Comparison of ENCODE assay signal across 14 mouse cellular contexts in genomic region chr17:29293807-29294605, GRCm38 (mm10). TPM values are rescaled to one million over a fixed set of nuclear protein-coding genes. Genes with fewer than 3 reads are reported as not detected.
DNase-seq lines count a peak whose midpoint lies in the region; ATAC-seq and TF ChIP-seq lines count a peak whose summit lies in the region.
"Had no signal": no experiment of that assay in that cellular context is flagged by ENCODE, and none has a peak within 500 bp of the region (broad histone marks: within the 10 kb centered on the region; RNA-seq: fewer than 3 reads in every experiment).

No protein-coding gene starts in this region.

- H3K4me2 ChIP-seq in heart, postnatal 0 days (ENCODE audit: low read depth, low read length), result no peak overlapping the region
- H3K4me2 ChIP-seq in heart, embryonic 11.5 days, result no peak overlapping the region
- H3K4me2 ChIP-seq: embryonic facial prominence, embryonic 15.5 days; limb, embryonic 13.5 days; neural tube, embryonic 12.5 days had no signal

- peak; percentile 29 for TF ChIP-seq CTCF in heart, postnatal 0 days (IDR thresholded peaks at IDR 0.05; ENCODE audit: low read depth)

- no peaks in the 10 kb centered on the region for H3K9me3 ChIP-seq in heart, postnatal 0 days (replicated peaks; ENCODE audit: control insufficient read depth, low read length)
- H3K9me3 ChIP-seq in heart, embryonic 11.5 days (replicated peaks; ENCODE audit: control insufficient read depth, low read length), result no peaks in the 10 kb centered on the region
- H3K9me3 ChIP-seq in forebrain, embryonic 10.5 days, result no peaks in the 10 kb centered on the region
- no peaks in the 10 kb centered on the region for H3K9me3 ChIP-seq in limb, embryonic 10.5 days (replicated peaks)
- H3K9me3 ChIP-seq: embryonic facial prominence, embryonic 15.5 days; limb, embryonic 13.5 days; neural tube, embryonic 12.5 days had no signal

- 74% methylated on average over 9 of the region's 9 CpGs for WGBS in heart, postnatal 0 days
- WGBS in heart, embryonic 11.5 days (ENCODE audit: insufficient replicate concordance), result 81% methylated on average over 9 of the region's 9 CpGs
- 81% methylated on average over 9 of the region's 9 CpGs for WGBS in forebrain, embryonic 10.5 days
- 78% methylated on average over 9 of the region's 9 CpGs for WGBS in limb, embryonic 10.5 days

- peak; percentile 13 for DNase-seq in heart, postnatal 0 days (ENCODE audit: low spot score)
- peak; percentile 51 for DNase-seq in urinary bladder, postnatal 14 days (ENCODE audit: low spot score)
- no peak for DNase-seq in urinary bladder, postnatal 25 days (ENCODE audit: low spot score)
- DNase-seq in kidney, postnatal 10 days, result peak; percentile 64
- DNase-seq in forebrain, embryonic 10.5 days (ENCODE audit: extremely low spot score, low spot score), result no peak
- no peak for DNase-seq in limb, embryonic 10.5 days (ENCODE audit: low spot score)
- DNase-seq: adrenal gland, postnatal 25 days; cerebellum, adult 8-10 months had no signal

- H3K27ac ChIP-seq in heart, postnatal 0 days (ENCODE audit: low read depth), result no peak overlapping the region
- no peak overlapping the region for H3K27ac ChIP-seq in heart, embryonic 11.5 days (ENCODE audit: low read depth, low read length)
- no peak overlapping the region for H3K27ac ChIP-seq in forebrain, embryonic 10.5 days
- no peak overlapping the region for H3K27ac ChIP-seq in limb, embryonic 10.5 days
- H3K27ac ChIP-seq: embryonic facial prominence, embryonic 15.5 days; limb, embryonic 13.5 days; neural tube, embryonic 12.5 days had no signal

- TF ChIP-seq EP300 in heart, postnatal 0 days (IDR thresholded peaks at IDR 0.05; ENCODE audit: low read depth), result no peak

- no peak for ATAC-seq in heart, postnatal 0 days (ENCODE audit: insufficient read depth, low read depth)
- ATAC-seq in heart, embryonic 11.5 days (replicated peaks; ENCODE audit: insufficient number of reproducible peaks, low FRiP score, low TSS enrichment), result no peak
- ATAC-seq in granulocyte monocyte progenitor cell, adult 5-6 weeks (replicated peaks; ENCODE audit: poor library complexity, severe bottlenecking), result no peak
- ATAC-seq: Patski had no signal

- no peak overlapping the region for H3K4me3 ChIP-seq in heart, postnatal 0 days (ENCODE audit: low read depth, low read length)
- H3K4me3 ChIP-seq in heart, embryonic 11.5 days (ENCODE audit: low read depth, low read length), result no peak overlapping the region
- H3K4me3 ChIP-seq in forebrain, embryonic 10.5 days, result no peak overlapping the region
- no peak overlapping the region for H3K4me3 ChIP-seq in limb, embryonic 10.5 days
- H3K4me3 ChIP-seq: embryonic facial prominence, embryonic 15.5 days; limb, embryonic 13.5 days; neural tube, embryonic 12.5 days had no signal

- no peak overlapping the region for H3K9ac ChIP-seq in heart, postnatal 0 days (replicated peaks; ENCODE audit: low read depth, low read length)
- H3K9ac ChIP-seq in heart, embryonic 11.5 days (ENCODE audit: low read depth, low read length), result no peak overlapping the region
- H3K9ac ChIP-seq: embryonic facial prominence, embryonic 15.5 days; limb, embryonic 13.5 days; neural tube, embryonic 12.5 days had no signal

- H3K4me1 ChIP-seq in heart, postnatal 0 days (ENCODE audit: control insufficient read depth, insufficient read depth), result no peaks in the 10 kb centered on the region
- H3K4me1 ChIP-seq in heart, embryonic 11.5 days (ENCODE audit: control insufficient read depth, insufficient read depth, low read length), result no peaks in the 10 kb centered on the region
- H3K4me1 ChIP-seq in forebrain, embryonic 10.5 days, result peaks cover 17% of the 10 kb centered on the region; the same call in 1 of the 2 replicates
- peaks cover 25% of the 10 kb centered on the region for H3K4me1 ChIP-seq in limb, embryonic 10.5 days
- H3K4me1 ChIP-seq: neural tube, embryonic 12.5 days had no signal

- H3K27me3 ChIP-seq in heart, postnatal 0 days (ENCODE audit: control insufficient read depth, insufficient read depth, low read length), result no peaks in the 10 kb centered on the region
- no peaks in the 10 kb centered on the region for H3K27me3 ChIP-seq in heart, embryonic 11.5 days (ENCODE audit: control insufficient read depth, insufficient read depth, low read length)
- no peaks in the 10 kb centered on the region for H3K27me3 ChIP-seq in forebrain, embryonic 10.5 days (ENCODE audit: poor library complexity, severe bottlenecking)
- no peaks in the 10 kb centered on the region for H3K27me3 ChIP-seq in limb, embryonic 10.5 days (ENCODE audit: low read depth, poor library complexity, severe bottlenecking)
- H3K27me3 ChIP-seq: embryonic facial prominence, embryonic 15.5 days; limb, embryonic 13.5 days; neural tube, embryonic 12.5 days; Patski had no signal

- H3K36me3 ChIP-seq in heart, postnatal 0 days (replicated peaks; ENCODE audit: control insufficient read depth, insufficient read depth, low read length), result peaks cover 57% of the 10 kb centered on the region
- peaks cover 3% of the 10 kb centered on the region for H3K36me3 ChIP-seq in heart, embryonic 11.5 days (ENCODE audit: control insufficient read depth, insufficient read depth, low read length)
- peaks cover 54% of the 10 kb centered on the region for H3K36me3 ChIP-seq in forebrain, embryonic 10.5 days (replicated peaks)
- H3K36me3 ChIP-seq in limb, embryonic 10.5 days, result peaks cover 48% of the 10 kb centered on the region

RNA-seq across cellular contexts. Expression of gene Pi16, which starts 23.5 kb away (rescaled TPM):
- 3.6 and 12.4 TPM in 2 replicates for total RNA-seq in heart, postnatal 0 days (2014; rRNA removed; ENCODE audit: low replicate concordance)
- 4.5 and 4.8 TPM in 2 replicates for polyA plus RNA-seq in heart, postnatal 0 days (2015; fragmentation: Nextera tagmentation; extraction: Ambion mirVana)
- 0.55 and 1.7 TPM in 2 replicates for polyA plus RNA-seq in heart, embryonic 11.5 days (2014; fragmentation: Nextera tagmentation; extraction: Ambion mirVana)
- polyA plus RNA-seq in forebrain, embryonic 10.5 days (2016; fragmentation: Nextera tagmentation; extraction: Ambion mirVana), result 0.71 and 0.73 TPM in 2 replicates
- total RNA-seq in granulocyte monocyte progenitor cell, adult 5-6 weeks (2014; fragmentation: Nextera tagmentation), result 7.0 and 15.7 TPM in 2 replicates
- total RNA-seq in granulocyte monocyte progenitor cell, adult 5-6 weeks (2017), result 9.9 and 10.8 TPM in 2 replicates
- 0.34 and 0.35 TPM in 2 replicates for polyA plus RNA-seq in limb, embryonic 10.5 days (2016; fragmentation: Nextera tagmentation; extraction: Ambion mirVana)
- polyA plus RNA-seq: Patski had no signal

RNA-seq across cellular contexts. Expression of gene BC004004, which starts 25.4 kb away (rescaled TPM):
- total RNA-seq in heart, postnatal 0 days (2014; rRNA removed; ENCODE audit: low replicate concordance), result 208 and 234 TPM in 2 replicates
- polyA plus RNA-seq in heart, postnatal 0 days (2015; fragmentation: Nextera tagmentation; extraction: Ambion mirVana), result 140 and 155 TPM in 2 replicates
- 90.6 and 94.9 TPM in 2 replicates for polyA plus RNA-seq in heart, embryonic 11.5 days (2014; fragmentation: Nextera tagmentation; extraction: Ambion mirVana)
- 54.6 and 56.6 TPM in 2 replicates for polyA plus RNA-seq in forebrain, embryonic 10.5 days (2016; fragmentation: Nextera tagmentation; extraction: Ambion mirVana)
- 97.2 and 127 TPM in 2 replicates for total RNA-seq in granulocyte monocyte progenitor cell, adult 5-6 weeks (2014; fragmentation: Nextera tagmentation)
- total RNA-seq in granulocyte monocyte progenitor cell, adult 5-6 weeks (2017), result 67.3 and 108 TPM in 2 replicates
- polyA plus RNA-seq in limb, embryonic 10.5 days (2016; fragmentation: Nextera tagmentation; extraction: Ambion mirVana), result 47.9 and 52.9 TPM in 2 replicates

RNA-seq across cellular contexts. Expression of gene Ppil1, which starts 30.0 kb away (rescaled TPM):
- total RNA-seq in heart, postnatal 0 days (2014; rRNA removed; ENCODE audit: low replicate concordance), result 46.3 and 64.4 TPM in 2 replicates
- 75.5 and 78.5 TPM in 2 replicates for polyA plus RNA-seq in heart, postnatal 0 days (2015; fragmentation: Nextera tagmentation; extraction: Ambion mirVana)
- 117 and 135 TPM in 2 replicates for polyA plus RNA-seq in heart, embryonic 11.5 days (2014; fragmentation: Nextera tagmentation; extraction: Ambion mirVana)
- polyA plus RNA-seq in forebrain, embryonic 10.5 days (2016; fragmentation: Nextera tagmentation; extraction: Ambion mirVana), result 230 and 235 TPM in 2 replicates
- 83.0 and 122 TPM in 2 replicates for total RNA-seq in granulocyte monocyte progenitor cell, adult 5-6 weeks (2014; fragmentation: Nextera tagmentation)
- 97.1 and 107 TPM in 2 replicates for total RNA-seq in granulocyte monocyte progenitor cell, adult 5-6 weeks (2017)
- polyA plus RNA-seq in limb, embryonic 10.5 days (2016; fragmentation: Nextera tagmentation; extraction: Ambion mirVana), result 239 and 250 TPM in 2 replicates

RNA-seq across cellular contexts. Expression of gene Mtch1, which starts 53.7 kb away (rescaled TPM):
- total RNA-seq in heart, postnatal 0 days (2014; rRNA removed; ENCODE audit: low replicate concordance), result 357 and 380 TPM in 2 replicates
- polyA plus RNA-seq in heart, postnatal 0 days (2015; fragmentation: Nextera tagmentation; extraction: Ambion mirVana), result 208 and 209 TPM in 2 replicates
- 266 and 306 TPM in 2 replicates for polyA plus RNA-seq in heart, embryonic 11.5 days (2014; fragmentation: Nextera tagmentation; extraction: Ambion mirVana)
- 255 and 270 TPM in 2 replicates for polyA plus RNA-seq in forebrain, embryonic 10.5 days (2016; fragmentation: Nextera tagmentation; extraction: Ambion mirVana)
- 125 and 132 TPM in 2 replicates for total RNA-seq in granulocyte monocyte progenitor cell, adult 5-6 weeks (2014; fragmentation: Nextera tagmentation)
- total RNA-seq in granulocyte monocyte progenitor cell, adult 5-6 weeks (2017), result 69.5 and 74.3 TPM in 2 replicates
- polyA plus RNA-seq in limb, embryonic 10.5 days (2016; fragmentation: Nextera tagmentation; extraction: Ambion mirVana), result 234 and 286 TPM in 2 replicates

RNA-seq across cellular contexts. Expression of gene Cpne5, which starts 56.0 kb away (rescaled TPM):
- 3.6 and 9.7 TPM in 2 replicates for total RNA-seq in heart, postnatal 0 days (2014; rRNA removed; ENCODE audit: low replicate concordance)
- polyA plus RNA-seq in heart, postnatal 0 days (2015; fragmentation: Nextera tagmentation; extraction: Ambion mirVana), result 8.4 and 9.9 TPM in 2 replicates
- 24.0 and 28.8 TPM in 2 replicates for polyA plus RNA-seq in heart, embryonic 11.5 days (2014; fragmentation: Nextera tagmentation; extraction: Ambion mirVana)
- 5.3 and 6.2 TPM in 2 replicates for polyA plus RNA-seq in forebrain, embryonic 10.5 days (2016; fragmentation: Nextera tagmentation; extraction: Ambion mirVana)
- 5.9 and 6.3 TPM in 2 replicates for total RNA-seq in granulocyte monocyte progenitor cell, adult 5-6 weeks (2014; fragmentation: Nextera tagmentation)
- total RNA-seq in granulocyte monocyte progenitor cell, adult 5-6 weeks (2017), result 1.7 and 14.3 TPM in 2 replicates
- 2.0 and 3.2 TPM in 2 replicates for polyA plus RNA-seq in limb, embryonic 10.5 days (2016; fragmentation: Nextera tagmentation; extraction: Ambion mirVana)

Comparison
In these comparisons a context has a peak if more than half of its experiments do, and no peak if none do; other contexts are left out.
1. DNase-seq: peak in heart, postnatal 0 days (single experiment), urinary bladder, postnatal 14 days (single experiment) and kidney, postnatal 10 days (single experiment); none in urinary bladder, postnatal 25 days (single experiment), forebrain, embryonic 10.5 days (single experiment) and limb, embryonic 10.5 days (single experiment).